Mouse (Mus musculus) adrenal gland, postnatal 14 days (tissue): ENCODE data around the gene Mmel1. TPM values are rescaled to one million over a fixed set of nuclear protein-coding genes. Genes with fewer than 3 reads are reported as not detected.

Experiments
- DNase-seq: peaks from one replicate; pipeline ENCODE4 v3.0.0; 2021; ENCODE audit warnings: mixed read lengths
- total RNA-seq: library from RNA; stranded (reverse); gene quantifications from 2 replicates; pipeline ENCODE4 v1.2.3, GENCODE M21; 2021

Mmel1 gene
- total RNA-seq, 1 experiment from 2014 or later = 1.6 TPM

- DNase-seq = no peak
These were observed 67.3 kb downstream of the Mmel1 start for GRCm38 (mm10) chr4:154936542-154937255.

GRCm38 (mm10) chr4:154937746-154938145, 68.4 kb downstream of the Mmel1 start:
- no peak for DNase-seq

GRCm38 (mm10) chr4:154940156-154940555, 70.8 kb downstream of the Mmel1 start:
- DNase-seq = no peak

- no peak for DNase-seq
These were observed 72.4 kb downstream of the Mmel1 start for GRCm38 (mm10) chr4:154941831-154942230.

- DNase-seq = no peak
These were observed 73.4 kb downstream of the Mmel1 start for GRCm38 (mm10) chr4:154942632-154943322.

- no peak for DNase-seq
These were observed 74.1 kb downstream of the Mmel1 start for GRCm38 (mm10) chr4:154943323-154944039.

GRCm38 (mm10) chr4:154944121-154944590, 74.8 kb downstream of the Mmel1 start:
- DNase-seq = peak; percentile 89

Other genes starting within 250 kb of the Mmel1 start
- gene Prdm16, start 232.7 kb upstream of the Mmel1 start, total RNA-seq = 10.2 and 12.7 TPM in 2 replicates
- not detected in 2 replicates for gene Actrt2, start 201.7 kb upstream of the Mmel1 start, total RNA-seq
- gene Ttc34, start 32.1 kb upstream of the Mmel1 start, total RNA-seq = 0.15 and 0.19 TPM in 2 replicates
- gene Fam213b, start 29.6 kb downstream of the Mmel1 start, total RNA-seq = 51.9 and 52.6 TPM in 2 replicates
- 8.3 and 10.6 TPM in 2 replicates for gene Tnfrsf14, start 59.0 kb downstream of the Mmel1 start, total RNA-seq
- gene Hes5, start 91.3 kb downstream of the Mmel1 start, total RNA-seq = not detected in 2 replicates
- gene Pank4, start 94.5 kb downstream of the Mmel1 start, total RNA-seq = 27.9 and 30.2 TPM in 2 replicates
- gene Plch2, start 187.2 kb downstream of the Mmel1 start, total RNA-seq = 0.33 and 0.83 TPM in 2 replicates
- gene Pex10, start 197.4 kb downstream of the Mmel1 start, total RNA-seq = 23.7 and 24.2 TPM in 2 replicates
- 86.9 and 97.7 TPM in 2 replicates for gene Rer1, start 216.8 kb downstream of the Mmel1 start, total RNA-seq
- 7.3 and 8.3 TPM in 2 replicates for gene Morn1, start 217.0 kb downstream of the Mmel1 start, total RNA-seq